Mouse (Mus musculus): ENCODE results near the gene Ccdc14.

- TF ChIP-seq CTCF (IDR thresholded peaks at IDR 0.05; ENCODE audit: low read depth), result no peak
- no peak for TF ChIP-seq EP300 (IDR thresholded peaks at IDR 0.05; ENCODE audit: low read depth)
Measured at GRCm38 (mm10) chr16:34749536-34749935, 59.1 kb downstream of the Ccdc14 start.
